Mouse (Mus musculus): ENCODE data around the gene Vmn1r103. TPM values are rescaled to one million over a fixed set of nuclear protein-coding genes. Genes with fewer than 3 reads are reported as not detected.
"Not testable (repeated sequence)": the region's sequence is repeated elsewhere in the genome, so short reads cannot be mapped to it uniquely, and the experiment has no call there.

The Vmn1r103 gene
- not detected for total RNA-seq (2021)
- long read RNA-seq, experiment 1 = 0 reads
- long read RNA-seq, experiment 2 = 0 reads

- not testable (repeated sequence) for DNase-seq
These were observed at the start of gene Vmn1r103 for GRCm38 (mm10) chr7:20510434-20510833. Vmn1r103 (minus strand) TSS chr7:20510534.

- not testable (repeated sequence) for DNase-seq
These were observed 35.3 kb upstream of the Vmn1r103 start, which contains the start of gene Gm5726 for GRCm38 (mm10) chr7:20545657-20546056. Gm5726 (minus strand) TSS chr7:20545757.

- DNase-seq = not testable (repeated sequence)
These were observed 23.2 kb upstream of the Vmn1r103 start, which contains the start of gene Vmn1r104 for GRCm38 (mm10) chr7:20533537-20533936. Vmn1r104 (plus strand) TSS chr7:20533837.

GRCm38 (mm10) chr7:20474825-20475224 is 35.5 kb downstream of the Vmn1r103 start, which contains the start of gene Gm10670:
Gm10670 (minus strand) TSS chr7:20474925.
- DNase-seq = not testable (repeated sequence)

Other genes starting within 250 kb of the Vmn1r103 start
- not detected for gene Gm5890, start 247.7 kb downstream of the Vmn1r103 start, total RNA-seq (2021)
- gene Gm4133, start 176.5 kb downstream of the Vmn1r103 start, total RNA-seq (2021) = not detected
- gene Gm5728, start 135.1 kb downstream of the Vmn1r103 start, total RNA-seq (2021) = not detected
- gene Vmn1r100, start 92.6 kb downstream of the Vmn1r103 start, total RNA-seq (2021) = not detected
- gene Vmn1r101, start 67.9 kb downstream of the Vmn1r103 start, total RNA-seq (2021) = not detected
- not detected for gene Gm10670, start 35.6 kb downstream of the Vmn1r103 start, total RNA-seq (2021)
- gene Vmn1r104, start 23.3 kb upstream of the Vmn1r103 start, total RNA-seq (2021) = not detected
- not detected for gene Gm5726, start 35.2 kb upstream of the Vmn1r103 start, total RNA-seq (2021)
- not detected for gene Gm4141, start 65.7 kb upstream of the Vmn1r103 start, total RNA-seq (2021)
- gene Gm4513, start 88.5 kb upstream of the Vmn1r103 start, total RNA-seq (2021) = not detected
- not detected for gene Vmn1r107, start 158.4 kb upstream of the Vmn1r103 start, total RNA-seq (2021)
- gene Vmn1r111, start 192.7 kb upstream of the Vmn1r103 start, total RNA-seq (2021) = not detected
- not detected for gene Gm10668, start 220.1 kb upstream of the Vmn1r103 start, total RNA-seq (2021)

Measured in adrenal gland, postnatal 10 days (tissue).